Mouse (Mus musculus) liver, postnatal 0 days (tissue): ENCODE results near the gene Pramef25.
"Not testable (repeated sequence)": the region's sequence is repeated elsewhere in the genome, so short reads cannot be mapped to it uniquely, and the experiment has no call there.

ENCODE experiments used
- CTCF ChIP-seq: sonication (generic); IDR thresholded peaks from 2 replicates; pipeline ENCODE4 v1.5.1; 2016; ENCODE audit warnings: antibody characterized with exemption, low read depth
- EP300 ChIP-seq: IDR thresholded peaks from 2 replicates; pipeline ENCODE4 v1.6.1; 2016; ENCODE audit warnings: antibody characterized with exemption, low read depth, mild to moderate bottlenecking

DNA sequence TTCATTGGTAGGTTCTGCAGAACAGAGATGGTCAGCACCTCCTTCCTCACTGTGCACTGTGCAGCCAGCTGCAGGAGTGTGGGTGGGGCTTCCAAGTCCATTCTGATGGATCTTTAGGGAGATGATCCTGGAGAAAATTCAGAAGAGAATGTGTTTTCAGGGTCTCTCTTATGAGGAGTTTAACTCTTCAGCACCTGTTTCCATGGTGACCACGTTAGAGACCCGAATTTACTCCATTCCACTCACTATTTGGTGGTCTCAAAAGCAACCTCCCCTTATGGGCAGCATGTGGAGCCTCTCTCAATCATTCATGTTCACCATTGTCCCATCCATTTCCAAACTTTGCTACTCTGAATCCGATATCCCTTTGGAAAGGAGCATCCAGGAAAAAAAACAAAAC lies 43.5 kb upstream of the Pramef25 start, which contains the start of gene Pramef17:
- not testable (repeated sequence) for TF ChIP-seq CTCF, EP300
